Mouse (Mus musculus): Measurements from ENCODE around the gene Wwox. TPM values are rescaled to one million over a fixed set of nuclear protein-coding genes. Genes with fewer than 3 reads are reported as not detected.

Gene Wwox
- total and polyA plus RNA-seq, 3 experiments: 7.6 to 61.8 (median 12.2) TPM

DNA sequence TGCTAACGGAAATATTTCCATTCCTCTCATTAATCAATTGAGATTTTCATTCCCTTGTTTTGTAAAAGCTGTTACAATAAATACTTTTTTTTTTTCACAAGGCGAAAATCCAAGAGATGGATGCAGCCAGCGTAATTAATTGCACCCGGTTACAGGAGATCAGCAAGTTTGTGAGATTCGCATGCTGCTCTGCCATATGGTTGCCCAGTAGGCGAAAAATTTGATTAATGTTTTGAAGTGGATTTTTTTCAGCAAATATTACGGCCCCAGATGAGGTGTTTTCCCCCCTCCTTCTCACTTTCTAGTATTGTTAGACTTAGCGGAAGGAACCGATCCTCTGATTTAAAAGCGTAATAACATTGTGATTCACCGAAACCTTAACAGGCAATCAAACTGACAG, 160.7 kb downstream of the Wwox start:
- H3K9ac ChIP-seq (ENCODE audit: control insufficient read depth, low read depth, low read length, poor library complexity, severe bottlenecking): no peak overlapping the region
- no peaks in the 10 kb centered on the region for H3K79me2 ChIP-seq (ENCODE audit: control insufficient read depth, insufficient read depth, low read length, poor library complexity)
- H3K4me1 ChIP-seq (ENCODE audit: control insufficient read depth in 1 of 2, insufficient read depth in 2 of 2, low read length in 2 of 2): no peaks in the 10 kb centered on the region
- H3K27me3 ChIP-seq (ENCODE audit: control insufficient read depth in 1 of 2, insufficient read depth in 2 of 2, low read length in 2 of 2): no peaks in the 10 kb centered on the region
- no peak for DNase-seq (ENCODE audit: low read depth, low spot score)
- no peaks in the 10 kb centered on the region for H3K36me3 ChIP-seq (ENCODE audit: control insufficient read depth in 1 of 2, insufficient read depth in 2 of 2, low read length in 2 of 2)
- no peaks in the 10 kb centered on the region for H3K9me3 ChIP-seq (replicated peaks; ENCODE audit: insufficient read depth, low read length)
- no peak overlapping the region for H3K27ac ChIP-seq (ENCODE audit: control insufficient read depth, low read depth, low read length)
- no peak overlapping the region for H3K4me3 ChIP-seq (ENCODE audit: control insufficient read depth in 1 of 2, insufficient read depth in 1 of 2, low read depth in 2 of 2, low read length in 2 of 2)
- TF ChIP-seq ZKSCAN1 (IDR thresholded peaks at IDR 0.05; ENCODE audit: low read depth, low read length): no peak
- no peak for TF ChIP-seq ZC3H11A (IDR thresholded peaks at IDR 0.05; ENCODE audit: low read depth, low read length)
- no peak for TF ChIP-seq POLR2AphosphoS2 (IDR thresholded peaks at IDR 0.05; ENCODE audit: low read length)
- TF ChIP-seq SIN3A (IDR thresholded peaks at IDR 0.05; ENCODE audit: low read length): no peak
- TF ChIP-seq ZNF384 (IDR thresholded peaks at IDR 0.05; ENCODE audit: low read depth, low read length): no peak
- TF ChIP-seq POLR2A (IDR thresholded peaks at IDR 0.05; ENCODE audit: control insufficient read depth in 1 of 2, insufficient read depth in 1 of 2, low read depth in 1 of 2, low read length in 2 of 2, poor library complexity in 1 of 2): no peak
- no peak for TF ChIP-seq USF1 (IDR thresholded peaks at IDR 0.05; ENCODE audit: low read depth, low read length)
- TF ChIP-seq EP300 (IDR thresholded peaks at IDR 0.05; ENCODE audit: low read depth in 1 of 2, low read length in 2 of 2): no peak
- no peak for TF ChIP-seq HCFC1 (IDR thresholded peaks at IDR 0.05; ENCODE audit: low read depth, low read length)
- no peak for TF ChIP-seq CTCF (IDR thresholded peaks at IDR 0.05 in 2 of 3, conservative IDR thresholded peaks at IDR 0.05 in 1 of 3; ENCODE audit: control insufficient read depth in 1 of 3, insufficient read depth in 1 of 3, low read depth in 2 of 3, low read length in 3 of 3, poor library complexity in 1 of 3, severe bottlenecking in 1 of 3)
- TF ChIP-seq MEF2A (IDR thresholded peaks at IDR 0.05; ENCODE audit: extremely low read depth, insufficient replicate concordance, low read depth, low read length, poor library complexity, severe bottlenecking): no peak
- TF ChIP-seq TCF12 (IDR thresholded peaks at IDR 0.05; ENCODE audit: low read depth, low read length): no peak
- TF ChIP-seq E2F4 (IDR thresholded peaks at IDR 0.05; ENCODE audit: borderline replicate concordance, low read depth, low read length): no peak

DNA sequence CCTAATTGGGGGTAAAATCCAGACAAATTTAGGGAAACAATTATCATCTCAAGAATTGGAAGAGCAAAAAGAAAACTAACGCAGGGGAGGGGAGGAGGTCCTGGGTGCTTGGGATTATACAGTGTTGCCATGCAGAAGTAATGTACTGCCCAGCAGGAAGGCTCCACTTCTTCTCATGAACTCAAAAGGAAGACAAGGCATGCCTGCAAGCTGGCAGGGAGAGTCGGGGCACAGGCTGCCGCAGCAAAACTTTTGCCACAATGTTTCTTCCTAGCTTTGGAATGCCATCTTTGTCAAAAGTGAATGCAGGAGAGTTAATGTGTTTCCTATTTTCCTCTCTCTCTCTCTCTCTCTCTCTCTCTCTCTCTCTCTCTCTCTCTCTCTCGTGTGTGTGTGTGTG, 163.6 kb downstream of the Wwox start:
- DNase-seq (ENCODE audit: low read depth, low spot score): no peak
- H3K27ac ChIP-seq (ENCODE audit: control insufficient read depth, low read depth, low read length): no peak overlapping the region
- no peaks in the 10 kb centered on the region for H3K9me3 ChIP-seq (replicated peaks; ENCODE audit: insufficient read depth, low read length)
- H3K79me2 ChIP-seq (ENCODE audit: control insufficient read depth, insufficient read depth, low read length, poor library complexity): no peaks in the 10 kb centered on the region
- TF ChIP-seq UBTF (IDR thresholded peaks at IDR 0.05; ENCODE audit: borderline replicate concordance, insufficient read depth, low read depth, low read length): no peak
- TF ChIP-seq MAZ (IDR thresholded peaks at IDR 0.05; ENCODE audit: low read depth, low read length): no peak
- no peak for TF ChIP-seq CHD1 (IDR thresholded peaks at IDR 0.05; ENCODE audit: low read depth, low read length)
- TF ChIP-seq USF2 (IDR thresholded peaks at IDR 0.05; ENCODE audit: borderline replicate concordance in 1 of 2, insufficient read depth in 1 of 2, low read depth in 1 of 2, low read length in 2 of 2): no peak
- no peak for TF ChIP-seq TCF12 (IDR thresholded peaks at IDR 0.05; ENCODE audit: low read depth, low read length)
- H3K4me1 ChIP-seq (ENCODE audit: control insufficient read depth in 1 of 2, insufficient read depth in 2 of 2, low read length in 2 of 2): no peaks in the 10 kb centered on the region
- H3K27me3 ChIP-seq (ENCODE audit: control insufficient read depth in 1 of 2, insufficient read depth in 2 of 2, low read length in 2 of 2): no peaks in the 10 kb centered on the region
- no peak overlapping the region for H3K4me3 ChIP-seq (ENCODE audit: control insufficient read depth in 1 of 2, insufficient read depth in 1 of 2, low read depth in 2 of 2, low read length in 2 of 2)
- no peaks in the 10 kb centered on the region for H3K36me3 ChIP-seq (ENCODE audit: control insufficient read depth in 1 of 2, insufficient read depth in 2 of 2, low read length in 2 of 2)
- H3K9ac ChIP-seq (ENCODE audit: control insufficient read depth, low read depth, low read length, poor library complexity, severe bottlenecking): no peak overlapping the region
